Mouse (Mus musculus) neural tube, embryonic 14.5 days (tissue): ENCODE measurements around the gene Pibf1. TPM values are rescaled to one million over a fixed set of nuclear protein-coding genes. Genes with fewer than 3 reads are reported as not detected.
A peak's percentile ranks its signal among the peaks of the same experiment; 100 is the strongest.

ENCODE experiments used
- ATAC-seq: fragments of 200-750 bp; cut with Nextera tagmentation; 2 replicates; pipeline ENCODE4 v1.8.0; 2017; ENCODE audit warnings: low read depth, mild to moderate bottlenecking, moderate TSS enrichment, moderate library complexity
- H3K27ac ChIP-seq: fragments of 300-500 bp; sonication (generic); 2 replicates; pipeline ENCODE4 v1.5.1; 2014; ENCODE audit warnings: low read depth, mild to moderate bottlenecking, control low read depth, low read length, moderate library complexity, mixed read lengths
- H3K27me3 ChIP-seq: fragments of 300-500 bp; sonication (generic); 2 replicates; pipeline ENCODE4 v1.6.1; 2014; ENCODE audit warnings: low read length; ENCODE audit not compliant: control insufficient read depth, insufficient read depth
- H3K36me3 ChIP-seq: fragments of 300-500 bp; sonication (generic); 2 replicates; pipeline ENCODE4 v1.6.1; 2014; ENCODE audit warnings: low read length, mixed read lengths; ENCODE audit not compliant: control insufficient read depth, insufficient read depth
- H3K4me1 ChIP-seq: fragments of 300-500 bp; sonication (generic); 2 replicates; pipeline ENCODE4 v1.6.1; 2014; ENCODE audit warnings: low read length; ENCODE audit not compliant: control insufficient read depth, insufficient read depth
- H3K4me2 ChIP-seq: fragments of 300-500 bp; sonication (generic); 2 replicates; pipeline ENCODE4 v1.6.1; 2014; ENCODE audit warnings: mild to moderate bottlenecking, low read depth, low read length, control low read depth
- H3K4me3 ChIP-seq: fragments of 300-500 bp; sonication (generic); 2 replicates; pipeline ENCODE4 v1.5.1; 2014; ENCODE audit warnings: low read depth, low read length, control low read depth, mixed read lengths
- H3K9ac ChIP-seq: fragments of 300-500 bp; sonication (generic); replicated peaks from 2 replicates; pipeline ENCODE4 v1.6.1; 2014; ENCODE audit warnings: low read depth, mild to moderate bottlenecking, control low read depth, low read length, mixed read lengths
- H3K9me3 ChIP-seq: fragments of 300-500 bp; sonication (generic); 2 replicates; pipeline ENCODE4 v1.6.1; 2016; ENCODE audit warnings: low read length; ENCODE audit not compliant: control insufficient read depth
- WGBS: fragments of 180-500 bp; shearing (Covaris S2); extraction: QIAGEN DNeasy Blood & Tissue Kit; methylation state at CpG from one replicate; pipeline ENCODE4 v1.1.7; 2014; 5-methylcytosine and 5-hydroxymethylcytosine counted together
- polyA plus RNA-seq: library from polyadenylated mRNA; unstranded; fragments of >200 nt; fragmentation: Nextera tagmentation; extraction: Ambion mirVana; gene quantifications from 2 replicates; pipeline ENCODE4 v1.2.1, GENCODE M21; 2014

Pibf1 gene
- polyA plus RNA-seq, 1 experiment from 2014 or later: 19.3 TPM

GRCm38 (mm10) chr14:99129050-99129449 lies 29.8 kb downstream of the Pibf1 start:
- Histone ChIP-seq H3K4me1 (no peaks in the 10 kb centered on the region), H3K9ac (no peak overlapping the region), H3K27ac (no peak overlapping the region), H3K4me2 (no peak overlapping the region), H3K27me3 (no peaks in the 10 kb centered on the region), H3K9me3 (no peaks in the 10 kb centered on the region), H3K4me3 (no peak overlapping the region), H3K36me3 (no peaks in the 10 kb centered on the region)
- WGBS: 93% methylated on average over 2 of the region's 2 CpGs
- no peak for ATAC-seq

DNA sequence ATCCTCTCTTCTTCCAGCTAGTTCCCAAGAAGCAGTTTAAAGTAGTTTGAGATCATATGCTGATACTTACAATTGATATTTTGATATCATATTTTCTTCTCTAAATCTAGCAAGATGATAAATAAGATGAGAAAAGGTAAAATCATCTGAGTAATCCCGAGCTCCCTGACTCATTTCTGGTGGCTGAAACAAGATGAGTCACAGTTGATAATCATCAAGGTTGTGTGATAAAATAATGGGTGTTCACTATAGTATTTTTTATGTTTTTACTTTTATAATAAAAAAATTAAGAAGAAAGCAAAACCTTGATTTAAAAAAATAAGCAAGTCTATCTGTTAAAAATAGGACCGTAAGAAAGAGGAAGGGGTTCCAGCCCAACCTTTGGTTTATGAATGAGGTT lies 34.8 kb downstream of the Pibf1 start:
- no peak overlapping the region for H3K4me3 ChIP-seq
- H3K36me3 ChIP-seq: peaks cover 6% of the 10 kb centered on the region; the same call in 1 of the 2 replicates
- H3K9me3 ChIP-seq: no peaks in the 10 kb centered on the region
- WGBS: 98% methylated on average over 2 of the region's 2 CpGs
- H3K27ac ChIP-seq: no peak overlapping the region
- H3K27me3 ChIP-seq: no peaks in the 10 kb centered on the region
- no peaks in the 10 kb centered on the region for H3K4me1 ChIP-seq
- ATAC-seq: no peak
- H3K9ac ChIP-seq: no peak overlapping the region
- H3K4me2 ChIP-seq: no peak overlapping the region

DNA sequence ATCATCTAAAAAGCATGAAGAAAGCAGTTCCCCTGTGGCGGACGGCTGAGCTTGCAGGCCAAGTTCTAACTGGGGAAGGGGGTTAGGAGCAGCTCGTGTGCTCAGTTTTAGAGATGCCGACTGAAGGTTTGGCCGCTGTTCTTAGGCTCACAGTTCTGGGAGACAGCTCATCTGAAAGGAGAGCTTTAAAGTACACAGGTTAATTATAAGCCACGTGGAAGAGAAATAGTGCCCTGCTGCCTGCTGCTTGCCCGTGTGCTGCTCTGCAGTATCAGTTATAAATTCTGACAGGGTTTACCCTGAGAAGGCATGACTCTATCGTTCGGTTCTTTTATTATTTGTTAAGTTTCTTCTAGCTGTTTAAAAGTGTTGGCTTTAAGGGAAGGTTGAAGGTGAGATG lies 36.5 kb downstream of the Pibf1 start:
- no peaks in the 10 kb centered on the region for H3K4me1 ChIP-seq
- H3K36me3 ChIP-seq: peaks cover 6% of the 10 kb centered on the region; the same call in 1 of the 2 replicates
- 90% methylated on average over 9 of the region's 9 CpGs for WGBS
- H3K9ac ChIP-seq: no peak overlapping the region
- no peaks in the 10 kb centered on the region for H3K27me3 ChIP-seq
- no peak for ATAC-seq
- H3K9me3 ChIP-seq: no peaks in the 10 kb centered on the region
- H3K4me2 ChIP-seq: no peak overlapping the region
- H3K27ac ChIP-seq: no peak overlapping the region
- H3K4me3 ChIP-seq: no peak overlapping the region

- no peaks in the 10 kb centered on the region for H3K9me3 ChIP-seq
- H3K36me3 ChIP-seq: peaks cover 6% of the 10 kb centered on the region; the same call in 1 of the 2 replicates
- no peak overlapping the region for H3K4me2 ChIP-seq
- no peak for ATAC-seq
- no peaks in the 10 kb centered on the region for H3K27me3 ChIP-seq
- no peak overlapping the region for H3K27ac ChIP-seq
- no peaks in the 10 kb centered on the region for H3K4me1 ChIP-seq
- no peak overlapping the region for H3K4me3 ChIP-seq
- H3K9ac ChIP-seq: no peak overlapping the region
- WGBS: 96% methylated on average over 16 of the region's 16 CpGs
These were observed 37.1 kb downstream of the Pibf1 start for GRCm38 (mm10) chr14:99136297-99136696.

DNA sequence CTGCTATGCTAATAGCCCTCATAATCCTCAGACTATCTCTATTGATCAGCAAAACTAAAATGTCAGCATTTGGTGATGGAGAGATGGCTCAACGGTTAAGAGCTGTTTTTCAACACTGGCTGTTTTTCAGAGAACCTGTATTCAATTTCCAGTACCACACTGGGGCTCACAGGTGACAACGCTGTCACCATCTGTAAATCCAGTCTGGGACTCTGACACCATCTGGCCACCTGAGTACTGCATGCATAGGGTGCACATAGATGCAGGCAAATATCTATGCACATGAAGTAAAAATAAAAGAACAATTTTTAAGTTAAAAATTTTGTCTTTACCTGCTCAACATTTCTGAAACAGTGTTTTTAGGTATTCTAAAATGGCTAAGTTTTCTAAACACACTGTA lies 40.8 kb downstream of the Pibf1 start:
- H3K27ac ChIP-seq: no peak overlapping the region
- H3K9ac ChIP-seq: no peak overlapping the region
- peaks cover 6% of the 10 kb centered on the region; the same call in 1 of the 2 replicates for H3K36me3 ChIP-seq
- no peak overlapping the region for H3K4me3 ChIP-seq
- H3K4me1 ChIP-seq: no peaks in the 10 kb centered on the region
- no peaks in the 10 kb centered on the region for H3K27me3 ChIP-seq
- no peak overlapping the region for H3K4me2 ChIP-seq
- WGBS: 95% methylated on average over 2 of the region's 2 CpGs
- ATAC-seq: no peak
- H3K9me3 ChIP-seq: no peaks in the 10 kb centered on the region

GRCm38 (mm10) chr14:99141786-99142633 lies 42.8 kb downstream of the Pibf1 start:
- H3K4me3 ChIP-seq: no peak overlapping the region
- peak; percentile 92 for ATAC-seq
- WGBS: 21% methylated on average over 15 of the region's 15 CpGs

DNA sequence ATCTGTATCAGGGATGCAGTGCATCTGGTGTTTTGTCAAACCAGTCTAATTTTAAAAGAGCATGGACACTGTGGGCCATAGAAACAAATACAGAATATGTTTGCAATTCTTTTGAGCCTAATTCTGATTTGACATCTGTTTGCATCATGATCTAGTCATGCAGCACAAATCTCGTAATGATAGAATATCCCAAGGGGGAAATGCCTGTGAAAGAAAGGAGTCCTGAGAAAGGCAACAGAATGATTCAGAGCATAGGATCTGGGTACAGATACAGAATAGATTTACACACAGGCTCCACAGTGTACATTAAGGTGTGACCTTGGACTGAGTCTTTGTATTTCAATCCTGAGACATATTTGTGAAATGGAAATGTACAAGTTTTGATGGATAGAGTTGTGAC lies 47.6 kb downstream of the Pibf1 start:
- Histone ChIP-seq H3K4me1 (no peaks in the 10 kb centered on the region), H3K36me3 (no peaks in the 10 kb centered on the region), H3K4me3 (no peak overlapping the region), H3K9ac (no peak overlapping the region), H3K27me3 (no peaks in the 10 kb centered on the region), H3K27ac (no peak overlapping the region), H3K9me3 (no peaks in the 10 kb centered on the region), H3K4me2 (no peak overlapping the region)
- 39% methylated on average over 1 of the region's 1 CpGs for WGBS
- ATAC-seq: no peak

More at GRCm38 (mm10) chr14:99141786-99142633, 42.8 kb downstream of the Pibf1 start:
- Histone ChIP-seq H3K27ac (no peak overlapping the region), H3K4me1 (no peaks in the 10 kb centered on the region), H3K36me3 (peaks cover 2% of the 10 kb centered on the region; the same call in 1 of the 2 replicates), H3K9ac (no peak overlapping the region), H3K27me3 (no peaks in the 10 kb centered on the region), H3K9me3 (no peaks in the 10 kb centered on the region), H3K4me2 (no peak overlapping the region)

GRCm38 (mm10) chr14:99152683-99153082 lies 53.5 kb downstream of the Pibf1 start:
- Histone ChIP-seq H3K9me3 (no peaks in the 10 kb centered on the region), H3K36me3 (no peaks in the 10 kb centered on the region), H3K27ac (no peak overlapping the region), H3K27me3 (no peaks in the 10 kb centered on the region), H3K4me3 (no peak overlapping the region), H3K4me1 (no peaks in the 10 kb centered on the region), H3K9ac (no peak overlapping the region), H3K4me2 (no peak overlapping the region)
- 95% methylated on average over 4 of the region's 4 CpGs for WGBS
- no peak for ATAC-seq

DNA sequence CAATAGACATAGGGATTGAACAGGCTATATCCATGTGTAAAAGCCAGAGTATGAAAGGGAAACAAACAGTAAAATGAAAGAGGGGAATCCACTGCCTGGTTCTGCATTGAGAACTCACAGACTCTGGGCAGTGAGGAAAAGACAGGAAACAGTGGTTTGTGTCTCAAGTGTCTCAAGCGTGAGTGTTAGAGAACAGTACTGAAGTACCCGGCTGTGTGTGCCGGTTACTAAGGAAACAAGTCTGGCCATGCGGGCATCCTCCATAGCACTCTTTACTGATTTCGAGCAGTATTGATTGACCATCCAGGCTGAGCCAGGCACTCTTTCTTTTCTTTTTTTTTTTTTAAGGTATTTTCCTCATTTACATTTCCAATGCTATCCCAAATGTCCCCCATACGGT lies 60.7 kb downstream of the Pibf1 start:
- H3K27ac ChIP-seq: no peak overlapping the region
- no peaks in the 10 kb centered on the region for H3K36me3 ChIP-seq
- no peaks in the 10 kb centered on the region for H3K27me3 ChIP-seq
- no peak overlapping the region for H3K9ac ChIP-seq
- 45% methylated on average over 6 of the region's 6 CpGs for WGBS
- no peak overlapping the region for H3K4me3 ChIP-seq
- ATAC-seq: peak; percentile 74; the same call in 1 of the 2 replicates
- no peaks in the 10 kb centered on the region for H3K4me1 ChIP-seq
- no peaks in the 10 kb centered on the region for H3K9me3 ChIP-seq
- no peak overlapping the region for H3K4me2 ChIP-seq
